Mouse (Mus musculus): ENCODE measurements around the gene 1700017N19Rik.

- TF ChIP-seq POLR2A (IDR thresholded peaks at IDR 0.05; ENCODE audit: control insufficient read depth, low read depth, low read length) = no peak
- TF ChIP-seq CTCF (IDR thresholded peaks at IDR 0.05; ENCODE audit: control insufficient read depth, insufficient read depth, insufficient replicate concordance, low read depth, low read length) = no peak
Observed at GRCm38 (mm10) chr10:100661970-100662590, 71.8 kb downstream of the 1700017N19Rik start.

Data from testis, adult 2 months (tissue).